Mouse (Mus musculus): ENCODE results near the gene Stat6. TPM values are rescaled to one million over a fixed set of nuclear protein-coding genes. Genes with fewer than 3 reads are reported as not detected.

Stat6 gene
- polyA plus RNA-seq, 1 experiment from 2014 or later = 17.7 TPM

GRCm38 (mm10) chr10:127631261-127632214 is 11.2 kb upstream of the Stat6 start:
- Histone ChIP-seq H3K27ac (ENCODE audit: low read length) (no peak overlapping the region), H3K4me3 (ENCODE audit: low read depth, low read length) (no peak overlapping the region), H3K9me3 (replicated peaks; ENCODE audit: control insufficient read depth, low read length) (peaks cover 3% of the 10 kb centered on the region), H3K4me1 (ENCODE audit: control insufficient read depth, low read depth, low read length) (peaks cover 4% of the 10 kb centered on the region; the same call in 1 of the 2 replicates), H3K36me3 (ENCODE audit: control insufficient read depth, insufficient read depth) (no peaks in the 10 kb centered on the region), H3K27me3 (ENCODE audit: control insufficient read depth, insufficient read depth, low read depth, low read length) (no peaks in the 10 kb centered on the region), H3K4me2 (ENCODE audit: low read depth, low read length) (no peak overlapping the region), H3K9ac (ENCODE audit: low read depth, low read length) (no peak overlapping the region)
- ATAC-seq (ENCODE audit: low read depth) = no peak
- 31% methylated on average over 10 of the region's 10 CpGs for WGBS (ENCODE audit: insufficient replicate concordance)

GRCm38 (mm10) chr10:127632668-127633271 is 10.0 kb upstream of the Stat6 start:
- WGBS (ENCODE audit: insufficient replicate concordance) = 38% methylated on average over 7 of the region's 7 CpGs
- ATAC-seq (ENCODE audit: low read depth) = peak; percentile 68
- H3K4me3 ChIP-seq (ENCODE audit: low read depth, low read length) = no peak overlapping the region
- H3K27ac ChIP-seq (ENCODE audit: low read length) = peak overlapping the region; percentile 52
- no peaks in the 10 kb centered on the region for H3K9me3 ChIP-seq (replicated peaks; ENCODE audit: control insufficient read depth, low read length)
- H3K4me2 ChIP-seq (ENCODE audit: low read depth, low read length) = no peak overlapping the region
- H3K9ac ChIP-seq (ENCODE audit: low read depth, low read length) = no peak overlapping the region
- no peaks in the 10 kb centered on the region for H3K27me3 ChIP-seq (ENCODE audit: control insufficient read depth, insufficient read depth, low read depth, low read length)
- H3K36me3 ChIP-seq (ENCODE audit: control insufficient read depth, insufficient read depth) = no peaks in the 10 kb centered on the region
- H3K4me1 ChIP-seq (ENCODE audit: control insufficient read depth, low read depth, low read length) = peaks cover 4% of the 10 kb centered on the region; the same call in 1 of the 2 replicates

- H3K27me3 ChIP-seq (ENCODE audit: control insufficient read depth, insufficient read depth, low read depth, low read length) = no peaks in the 10 kb centered on the region
- no peak overlapping the region for H3K4me3 ChIP-seq (ENCODE audit: low read depth, low read length)
- H3K36me3 ChIP-seq (ENCODE audit: control insufficient read depth, insufficient read depth) = no peaks in the 10 kb centered on the region
- WGBS (ENCODE audit: insufficient replicate concordance) = 62% methylated on average over 5 of the region's 5 CpGs
- no peak for ATAC-seq (ENCODE audit: low read depth)
- no peak overlapping the region for H3K4me2 ChIP-seq (ENCODE audit: low read depth, low read length)
- H3K9me3 ChIP-seq (replicated peaks; ENCODE audit: control insufficient read depth, low read length) = no peaks in the 10 kb centered on the region
- no peak overlapping the region for H3K27ac ChIP-seq (ENCODE audit: low read length)
- H3K9ac ChIP-seq (ENCODE audit: low read depth, low read length) = no peak overlapping the region
- peaks cover 20% of the 10 kb centered on the region for H3K4me1 ChIP-seq (ENCODE audit: control insufficient read depth, low read depth, low read length)
Observed at GRCm38 (mm10) chr10:127640421-127640820, 2.4 kb upstream of the Stat6 start.

GRCm38 (mm10) chr10:127641861-127642771 is 670 bp upstream of the Stat6 start:
- Histone ChIP-seq H3K27me3 (ENCODE audit: control insufficient read depth, insufficient read depth, low read depth, low read length) (no peaks in the 10 kb centered on the region), H3K9ac (ENCODE audit: low read depth, low read length) (peak overlapping the region; percentile 68), H3K27ac (ENCODE audit: low read length) (peak overlapping the region; percentile 89), H3K4me2 (ENCODE audit: low read depth, low read length) (peak overlapping the region; percentile 94), H3K4me3 (ENCODE audit: low read depth, low read length) (peak overlapping the region; percentile 64), H3K9me3 (replicated peaks; ENCODE audit: control insufficient read depth, low read length) (no peaks in the 10 kb centered on the region), H3K4me1 (ENCODE audit: control insufficient read depth, low read depth, low read length) (peaks cover 20% of the 10 kb centered on the region), H3K36me3 (ENCODE audit: control insufficient read depth, insufficient read depth) (no peaks in the 10 kb centered on the region)
- peak; percentile 65 for ATAC-seq (ENCODE audit: low read depth)
- 3% methylated on average over 19 of the region's 19 CpGs for WGBS (ENCODE audit: insufficient replicate concordance)

GRCm38 (mm10) chr10:127643553-127644238 is 910 bp downstream of the Stat6 start:
- Histone ChIP-seq H3K4me3 (ENCODE audit: low read depth, low read length) (peak overlapping the region; percentile 64), H3K9ac (ENCODE audit: low read depth, low read length) (peak overlapping the region; percentile 68), H3K4me1 (ENCODE audit: control insufficient read depth, low read depth, low read length) (peaks cover 20% of the 10 kb centered on the region), H3K4me2 (ENCODE audit: low read depth, low read length) (peak overlapping the region; percentile 94), H3K27me3 (ENCODE audit: control insufficient read depth, insufficient read depth, low read depth, low read length) (no peaks in the 10 kb centered on the region), H3K36me3 (ENCODE audit: control insufficient read depth, insufficient read depth) (no peaks in the 10 kb centered on the region; the same call in 1 of the 2 replicates), H3K27ac (ENCODE audit: low read length) (peak overlapping the region; percentile 89), H3K9me3 (replicated peaks; ENCODE audit: control insufficient read depth, low read length) (no peaks in the 10 kb centered on the region)
- ATAC-seq (ENCODE audit: low read depth) = peak; percentile 61
- under 1% methylated on average over 25 of the region's 25 CpGs for WGBS (ENCODE audit: insufficient replicate concordance)

GRCm38 (mm10) chr10:127645791-127646190 is 3.0 kb downstream of the Stat6 start:
- no peak for ATAC-seq (ENCODE audit: low read depth)
- no peaks in the 10 kb centered on the region; the same call in 1 of the 2 replicates for H3K36me3 ChIP-seq (ENCODE audit: control insufficient read depth, insufficient read depth)
- H3K4me3 ChIP-seq (ENCODE audit: low read depth, low read length) = no peak overlapping the region
- no peak overlapping the region for H3K9ac ChIP-seq (ENCODE audit: low read depth, low read length)
- no peak overlapping the region for H3K4me2 ChIP-seq (ENCODE audit: low read depth, low read length)
- no peak overlapping the region for H3K27ac ChIP-seq (ENCODE audit: low read length)
- 46% methylated on average over 2 of the region's 2 CpGs for WGBS (ENCODE audit: insufficient replicate concordance)
- H3K27me3 ChIP-seq (ENCODE audit: control insufficient read depth, insufficient read depth, low read depth, low read length) = no peaks in the 10 kb centered on the region
- H3K4me1 ChIP-seq (ENCODE audit: control insufficient read depth, low read depth, low read length) = peaks cover 20% of the 10 kb centered on the region
- no peaks in the 10 kb centered on the region for H3K9me3 ChIP-seq (replicated peaks; ENCODE audit: control insufficient read depth, low read length)

GRCm38 (mm10) chr10:127652906-127653638 is 10.3 kb downstream of the Stat6 start:
- WGBS (ENCODE audit: insufficient replicate concordance) = 77% methylated on average over 21 of the region's 21 CpGs
- Histone ChIP-seq H3K36me3 (ENCODE audit: control insufficient read depth, insufficient read depth) (peaks cover 14% of the 10 kb centered on the region), H3K27me3 (ENCODE audit: control insufficient read depth, insufficient read depth, low read depth, low read length) (no peaks in the 10 kb centered on the region)

More at GRCm38 (mm10) chr10:127652906-127653638, 10.3 kb downstream of the Stat6 start:
- no peak overlapping the region for H3K27ac ChIP-seq (ENCODE audit: low read length)
- no peak for ATAC-seq (ENCODE audit: low read depth)
- no peaks in the 10 kb centered on the region for H3K9me3 ChIP-seq (replicated peaks; ENCODE audit: control insufficient read depth, low read length)
- no peak overlapping the region for H3K4me2 ChIP-seq (ENCODE audit: low read depth, low read length)
- H3K9ac ChIP-seq (ENCODE audit: low read depth, low read length) = no peak overlapping the region
- no peak overlapping the region for H3K4me3 ChIP-seq (ENCODE audit: low read depth, low read length)
- H3K4me1 ChIP-seq (ENCODE audit: control insufficient read depth, low read depth, low read length) = no peaks in the 10 kb centered on the region
